Mouse (Mus musculus) kidney, embryonic 16.5 days (tissue): Measurements from ENCODE around the gene Mgat4a. TPM values are rescaled to one million over a fixed set of nuclear protein-coding genes. Genes with fewer than 3 reads are reported as not detected.
A peak's percentile ranks its signal among the peaks of the same experiment; 100 is the strongest.

ENCODE experiments used
- ATAC-seq: fragments of 200-750 bp; cut with Nextera tagmentation; 2 replicates; pipeline ENCODE4 v1.8.0; 2017; ENCODE audit warnings: moderate TSS enrichment; ENCODE audit not compliant: low FRiP score, low TSS enrichment
- H3K27ac ChIP-seq: fragments of 300-500 bp; sonication (generic); 2 replicates; pipeline ENCODE4 v1.5.1; 2014; ENCODE audit warnings: low read length
- H3K27me3 ChIP-seq: fragments of 300-500 bp; sonication (generic); 2 replicates; pipeline ENCODE4 v1.6.1; 2014; ENCODE audit warnings: low read length, control low read depth, mixed read lengths; ENCODE audit not compliant: insufficient read depth
- H3K36me3 ChIP-seq: fragments of 300-500 bp; sonication (generic); 2 replicates; pipeline ENCODE4 v1.6.1; 2014; ENCODE audit warnings: low read length, control low read depth, mixed read lengths; ENCODE audit not compliant: insufficient read depth
- H3K4me1 ChIP-seq: fragments of 300-500 bp; sonication (generic); 2 replicates; pipeline ENCODE4 v1.6.1; 2014; ENCODE audit warnings: low read length, control low read depth, mixed read lengths; ENCODE audit not compliant: insufficient read depth
- H3K4me2 ChIP-seq: fragments of 300-500 bp; sonication (generic); replicated peaks from 2 replicates; pipeline ENCODE4 v1.6.1; 2014; ENCODE audit warnings: low read depth, low read length
- H3K4me3 ChIP-seq: fragments of 300-500 bp; sonication (generic); 2 replicates; pipeline ENCODE4 v1.5.1; 2014; ENCODE audit warnings: mild to moderate bottlenecking, low read length
- H3K9ac ChIP-seq: fragments of 300-500 bp; sonication (generic); replicated peaks from 2 replicates; pipeline ENCODE4 v1.6.1; 2014; ENCODE audit warnings: low read length
- H3K9me3 ChIP-seq: fragments of 300-500 bp; sonication (generic); 2 replicates; pipeline ENCODE4 v1.6.1; 2016; ENCODE audit warnings: low read length, control low read depth
- WGBS: fragments of 180-500 bp; shearing (Covaris S2); extraction: QIAGEN DNeasy Blood & Tissue Kit; methylation state at CpG from one replicate; pipeline ENCODE4 v1.1.7; 2014; 5-methylcytosine and 5-hydroxymethylcytosine counted together
- polyA plus RNA-seq: library from polyadenylated mRNA; unstranded; fragments of >200 nt; fragmentation: Nextera tagmentation; extraction: Ambion mirVana; gene quantifications from 2 replicates; pipeline ENCODE4 v1.2.1, GENCODE M21; 2015

Gene Mgat4a
- polyA plus RNA-seq, 1 experiment from 2014 or later: 8.3 TPM

DNA sequence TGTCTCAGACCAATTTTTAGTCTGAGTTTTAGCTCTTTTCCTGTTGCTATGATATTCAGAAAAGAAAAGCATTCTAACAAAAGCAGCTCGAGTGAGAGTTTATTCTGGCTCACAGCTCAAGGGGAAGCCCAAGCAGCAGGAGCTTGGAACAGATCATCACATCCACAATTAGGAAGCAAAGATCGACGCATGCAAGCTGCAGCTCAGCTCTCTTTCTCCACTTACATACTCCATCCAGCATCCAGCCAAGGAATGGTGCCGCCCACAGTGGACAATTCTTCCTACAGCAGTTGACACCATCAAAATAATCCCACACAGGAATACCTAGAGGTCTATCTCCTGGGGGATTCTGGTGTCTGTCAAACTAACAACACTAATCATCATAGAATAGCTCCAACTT is 22.0 kb downstream of the Mgat4a start:
- Histone ChIP-seq H3K4me2 (no peak overlapping the region), H3K36me3 (no peaks in the 10 kb centered on the region), H3K4me3 (no peak overlapping the region), H3K27me3 (no peaks in the 10 kb centered on the region), H3K9ac (no peak overlapping the region), H3K27ac (no peak overlapping the region), H3K4me1 (no peaks in the 10 kb centered on the region), H3K9me3 (no peaks in the 10 kb centered on the region)
- 83% methylated on average over 4 of the region's 4 CpGs for WGBS
- no peak for ATAC-seq

DNA sequence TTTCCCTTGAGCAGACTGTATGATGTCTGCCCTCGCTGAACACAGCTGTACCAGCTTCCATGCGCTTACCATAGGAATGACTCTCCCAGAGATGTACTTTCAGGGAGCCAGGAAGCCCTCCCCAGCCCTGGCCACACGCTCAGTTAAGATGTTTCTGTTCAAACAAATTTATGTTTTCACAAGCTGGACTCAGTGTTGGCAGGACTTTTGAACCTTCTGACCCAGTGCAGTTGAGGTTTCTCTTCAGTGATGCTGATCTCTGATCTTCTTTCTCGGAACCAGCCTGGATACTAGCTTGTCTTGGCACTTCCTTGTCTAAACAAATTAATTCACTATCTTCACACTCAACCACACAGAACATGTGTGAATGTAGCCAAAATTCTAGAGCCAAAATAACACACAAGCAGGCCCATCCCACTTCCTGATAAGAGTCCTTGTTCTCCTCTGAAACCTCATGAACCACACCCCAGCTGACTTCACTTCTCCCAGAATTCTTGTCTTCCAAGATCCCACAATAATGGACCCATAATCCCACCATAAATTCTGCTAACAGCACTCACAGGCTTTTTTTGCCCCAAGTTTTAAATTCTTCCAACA is 22.6 kb downstream of the Mgat4a start:
- WGBS: 56% methylated on average over 4 of the region's 4 CpGs
- ATAC-seq: no peak
- H3K27ac ChIP-seq: no peak overlapping the region

DNA sequence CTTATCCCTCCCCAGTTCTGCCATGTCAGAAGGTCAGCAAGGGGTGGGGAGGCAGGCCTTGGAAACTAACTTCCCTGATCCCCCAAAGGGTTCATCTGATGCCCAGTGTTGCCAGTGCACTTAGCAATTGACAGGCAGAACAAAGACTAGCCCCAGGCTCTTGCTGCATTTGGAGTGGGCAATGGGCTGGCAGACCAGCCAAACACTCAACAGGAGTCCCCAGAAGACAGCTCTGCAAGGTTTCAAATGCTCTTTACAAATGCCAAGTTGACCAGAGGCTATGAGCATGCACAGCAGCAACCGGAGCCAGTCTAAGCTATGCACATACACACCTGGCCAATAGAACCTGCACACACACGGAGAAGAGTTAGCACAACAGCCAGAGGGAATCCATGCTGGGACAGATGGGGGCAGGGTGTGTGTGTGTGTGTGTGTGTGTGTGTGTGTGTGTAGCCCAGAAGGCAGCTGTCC is 27.8 kb downstream of the Mgat4a start:
- Histone ChIP-seq H3K4me2 (no peak overlapping the region), H3K9ac (no peak overlapping the region), H3K4me3 (no peak overlapping the region), H3K27me3 (no peaks in the 10 kb centered on the region), H3K27ac (peak overlapping the region; percentile 70; the same call in 1 of the 2 replicates), H3K4me1 (peaks cover 17% of the 10 kb centered on the region), H3K9me3 (no peaks in the 10 kb centered on the region), H3K36me3 (no peaks in the 10 kb centered on the region)
- 72% methylated on average over 2 of the region's 2 CpGs for WGBS
- 0 out of 2 replicates have a peak, but pooled peaks have one; percentile 10 for ATAC-seq

More for the DNA sequence above, 22.6 kb downstream of the Mgat4a start:
- Histone ChIP-seq H3K4me1 (peaks cover under 1% of the 10 kb centered on the region; the same call in 1 of the 2 replicates), H3K4me2 (no peak overlapping the region), H3K27me3 (no peaks in the 10 kb centered on the region), H3K9ac (no peak overlapping the region), H3K9me3 (no peaks in the 10 kb centered on the region), H3K36me3 (no peaks in the 10 kb centered on the region), H3K4me3 (no peak overlapping the region)

- no peak overlapping the region for H3K9ac ChIP-seq
- H3K36me3 ChIP-seq: no peaks in the 10 kb centered on the region
- H3K27me3 ChIP-seq: no peaks in the 10 kb centered on the region
- 23% methylated on average over 5 of the region's 5 CpGs for WGBS
- peak overlapping the region; percentile 70 for H3K27ac ChIP-seq
- peak; percentile 69 for ATAC-seq
- no peaks in the 10 kb centered on the region for H3K9me3 ChIP-seq
- H3K4me3 ChIP-seq: no peak overlapping the region
- no peak overlapping the region for H3K4me2 ChIP-seq
- H3K4me1 ChIP-seq: peaks cover 17% of the 10 kb centered on the region
Measured at GRCm38 (mm10) chr1:37512109-37512640, 28.6 kb downstream of the Mgat4a start.

DNA sequence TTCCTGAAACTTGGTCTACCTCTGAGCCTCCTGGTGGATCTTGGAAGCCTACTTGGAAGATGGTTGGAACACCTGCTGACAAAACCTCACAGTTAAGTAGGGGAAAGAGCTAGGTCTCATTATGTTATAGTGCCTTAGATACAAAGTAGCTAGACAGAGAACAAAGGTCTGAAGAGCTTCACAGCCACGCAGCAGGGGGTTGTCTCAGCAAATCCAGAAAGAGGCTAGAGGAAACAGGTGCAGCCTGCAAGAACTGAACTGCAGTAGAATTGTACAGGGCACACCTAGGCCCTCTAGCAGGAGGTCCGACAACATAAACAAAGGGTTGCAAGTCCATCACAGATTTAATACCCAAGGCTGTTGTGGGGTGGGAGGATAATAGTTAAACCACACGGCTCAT is 30.6 kb downstream of the Mgat4a start:
- Histone ChIP-seq H3K27me3 (no peaks in the 10 kb centered on the region), H3K9me3 (peaks cover 8% of the 10 kb centered on the region), H3K27ac (no peak overlapping the region), H3K4me1 (peaks cover 17% of the 10 kb centered on the region), H3K9ac (no peak overlapping the region), H3K4me2 (no peak overlapping the region), H3K36me3 (no peaks in the 10 kb centered on the region), H3K4me3 (no peak overlapping the region)
- ATAC-seq: no peak
- WGBS: 67% methylated on average over 3 of the region's 3 CpGs

GRCm38 (mm10) chr1:37509437-37509836 is 31.4 kb downstream of the Mgat4a start:
- no peak overlapping the region for H3K27ac ChIP-seq
- H3K4me3 ChIP-seq: no peak overlapping the region
- H3K36me3 ChIP-seq: no peaks in the 10 kb centered on the region
- H3K4me1 ChIP-seq: peaks cover 24% of the 10 kb centered on the region
- H3K9ac ChIP-seq: no peak overlapping the region
- no peak overlapping the region for H3K4me2 ChIP-seq
- no peaks in the 10 kb centered on the region for H3K27me3 ChIP-seq
- no peak for ATAC-seq
- peaks cover 8% of the 10 kb centered on the region for H3K9me3 ChIP-seq
- 80% methylated on average over 5 of the region's 5 CpGs for WGBS

- no peaks in the 10 kb centered on the region for H3K27me3 ChIP-seq
- no peak overlapping the region for H3K9ac ChIP-seq
- H3K36me3 ChIP-seq: no peaks in the 10 kb centered on the region
- H3K4me3 ChIP-seq: no peak overlapping the region
- H3K4me2 ChIP-seq: no peak overlapping the region
- no peak for ATAC-seq
- H3K9me3 ChIP-seq: peaks cover 8% of the 10 kb centered on the region
- H3K4me1 ChIP-seq: peaks cover 20% of the 10 kb centered on the region
- WGBS: 84% methylated on average over 9 of the region's 9 CpGs
- peak overlapping the region; percentile 10 for H3K27ac ChIP-seq
Measured at GRCm38 (mm10) chr1:37505348-37505730, 35.5 kb downstream of the Mgat4a start.

DNA sequence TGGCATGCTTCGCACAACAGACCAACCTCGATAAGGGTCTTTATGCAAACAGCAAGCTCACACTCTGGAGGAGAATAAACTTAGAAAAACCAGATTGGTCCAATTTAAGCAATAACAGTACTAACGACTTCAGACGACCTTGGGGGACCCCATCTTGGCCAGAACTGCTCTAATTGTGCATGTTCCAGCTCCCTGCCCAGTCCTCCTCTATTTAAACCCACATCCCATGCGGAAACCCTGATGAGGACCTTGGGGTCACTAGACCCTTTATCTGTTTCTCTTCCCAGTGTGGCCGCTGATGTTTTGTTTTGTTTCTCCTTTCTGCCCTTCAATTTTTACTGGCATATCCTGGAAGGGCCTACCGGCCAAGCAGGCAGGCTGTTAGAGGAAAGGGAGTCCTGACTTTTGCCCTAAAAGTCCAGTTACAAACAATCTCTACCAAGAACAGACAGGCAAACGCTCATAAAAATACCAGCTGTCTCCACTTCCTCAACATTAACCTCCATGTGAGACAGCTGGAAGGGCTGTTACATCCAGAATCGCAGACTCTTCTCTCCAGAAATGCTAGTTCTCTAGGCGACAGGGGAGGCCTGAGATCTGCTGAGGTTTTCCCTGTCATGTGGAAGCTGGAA is 36.0 kb downstream of the Mgat4a start:
- 34% methylated on average over 10 of the region's 10 CpGs for WGBS
- ATAC-seq: peak; percentile 63; the same call in 1 of the 2 replicates
- Histone ChIP-seq H3K27ac (peak overlapping the region; percentile 10), H3K27me3 (no peaks in the 10 kb centered on the region), H3K9me3 (peaks cover 8% of the 10 kb centered on the region), H3K4me2 (no peak overlapping the region), H3K4me1 (peaks cover 20% of the 10 kb centered on the region), H3K36me3 (no peaks in the 10 kb centered on the region), H3K4me3 (no peak overlapping the region), H3K9ac (no peak overlapping the region)

- H3K9me3 ChIP-seq: peaks cover 8% of the 10 kb centered on the region
- H3K9ac ChIP-seq: no peak overlapping the region
- H3K4me1 ChIP-seq: peaks cover 20% of the 10 kb centered on the region
- no peak overlapping the region for H3K27ac ChIP-seq
- H3K27me3 ChIP-seq: no peaks in the 10 kb centered on the region
- H3K36me3 ChIP-seq: no peaks in the 10 kb centered on the region
- no peak overlapping the region for H3K4me3 ChIP-seq
- H3K4me2 ChIP-seq: no peak overlapping the region
- 73% methylated on average over 4 of the region's 4 CpGs for WGBS
- ATAC-seq: no peak
Measured at GRCm38 (mm10) chr1:37503656-37504055, 37.2 kb downstream of the Mgat4a start.

- H3K9me3 ChIP-seq: peaks cover 8% of the 10 kb centered on the region
- H3K4me2 ChIP-seq: no peak overlapping the region
- ATAC-seq: no peak
- 88% methylated on average over 9 of the region's 9 CpGs for WGBS
- no peaks in the 10 kb centered on the region for H3K36me3 ChIP-seq
- no peak overlapping the region for H3K9ac ChIP-seq
- no peak overlapping the region for H3K4me3 ChIP-seq
- no peaks in the 10 kb centered on the region for H3K27me3 ChIP-seq
- H3K4me1 ChIP-seq: peaks cover 20% of the 10 kb centered on the region
- H3K27ac ChIP-seq: no peak overlapping the region
Measured at GRCm38 (mm10) chr1:37502354-37502753, 38.5 kb downstream of the Mgat4a start.
